8 mouse cellular contexts compared by ENCODE assay signal in genomic region chr11:78079961-78080921, GRCm38 (mm10). TPM values are rescaled to one million over a fixed set of nuclear protein-coding genes. Genes with fewer than 3 reads are reported as not detected.
A peak's percentile ranks its signal among the peaks of the same experiment; 100 is the strongest.
DNase-seq lines count a peak whose midpoint lies in the region; ATAC-seq lines count a peak whose summit lies in the region.

Eral1 (minus strand) TSS chr11:78080383.

- 1% methylated on average over 42 of the region's 42 CpGs for WGBS in hindbrain, embryonic 11.5 days

- no peaks in the 10 kb centered on the region for H3K27me3 ChIP-seq in hindbrain, embryonic 11.5 days (ENCODE audit: control insufficient read depth, insufficient read depth, low read length)

- ATAC-seq in hindbrain, embryonic 11.5 days (ENCODE audit: low FRiP score), result peak; percentile 84

- peak within 1 kb of the TSS; percentile 44 for H3K4me2 ChIP-seq in hindbrain, embryonic 11.5 days (replicated peaks; ENCODE audit: low read depth, low read length)

- no peaks in the 10 kb centered on the region for H3K9me3 ChIP-seq in hindbrain, embryonic 11.5 days (ENCODE audit: control insufficient read depth, low read length)

- no peaks in the 10 kb centered on the region for H3K4me1 ChIP-seq in hindbrain, embryonic 11.5 days (replicated peaks; ENCODE audit: control insufficient read depth, insufficient read depth, low read length)

- peak within 1 kb of the TSS; percentile 74 for H3K9ac ChIP-seq in hindbrain, embryonic 11.5 days (ENCODE audit: low read depth, low read length)

- no peaks in the 10 kb centered on the region for H3K36me3 ChIP-seq in hindbrain, embryonic 11.5 days (ENCODE audit: control insufficient read depth, insufficient read depth, low read length)

- H3K4me3 ChIP-seq in hindbrain, embryonic 11.5 days (ENCODE audit: low read depth, low read length), result peak within 1 kb of the TSS; percentile 71

- no peak within 1 kb of the TSS for H3K27ac ChIP-seq in hindbrain, embryonic 11.5 days (ENCODE audit: low read depth, low read length)

- peak; percentile 83 for DNase-seq in MN1 (ENCODE audit: low spot score)
- peak; percentile 81 for DNase-seq in cerebellum, adult 9-11 months
- peak; percentile 62 to 91 for DNase-seq in frontal cortex, adult 2 months (ENCODE audit: extremely low spot score in 1 of 2, low spot score in 1 of 2)
- peak; percentile 88 for DNase-seq in hindbrain, embryonic 11.5 days (ENCODE audit: low spot score)
- peak; percentile 78 to 85 for DNase-seq in layer of hippocampus, postnatal 10 days (ENCODE audit: low spot score in 2 of 2)
- DNase-seq in lung, postnatal 10 days, result peak; percentile 90
- peak; percentile 76 for DNase-seq in retina, adult 2 months (ENCODE audit: low read depth, low spot score)
- DNase-seq in thymus, postnatal 36 days, result peak; percentile 68 to 73

RNA-seq across cellular contexts. Expression of gene Eral1, which starts in this region (rescaled TPM):
- polyA plus RNA-seq in frontal cortex, adult 2 months (2012; rRNA removed), result 26.7 and 28.4 TPM in 2 replicates
- polyA plus RNA-seq in hindbrain, embryonic 11.5 days (2014; fragmentation: Nextera tagmentation; extraction: Ambion mirVana), result 31.9 and 37.2 TPM in 2 replicates
- 10 to 100 TPM; 19.0 to 20.1 TPM for total RNA-seq in layer of hippocampus, postnatal 10 days (2021)
